Mouse (Mus musculus) kidney, adult 9 months (tissue): ENCODE results near the gene Fchsd2.

Experiments used
- DNase-seq: peaks from one replicate; pipeline ENCODE4 v3.0.0; 2022

Gene Fchsd2

GRCm38 (mm10) chr7:101321218-101321827 lies 228.7 kb downstream of the Fchsd2 start:
- peak; percentile 58 for DNase-seq

GRCm38 (mm10) chr7:101323141-101323594 lies 230.5 kb downstream of the Fchsd2 start:
- DNase-seq, result peak; percentile 79

- no peak for DNase-seq
These were observed 231.7 kb downstream of the Fchsd2 start for GRCm38 (mm10) chr7:101324142-101324962.

- peak; percentile 89 for DNase-seq
These were observed 233.3 kb downstream of the Fchsd2 start for GRCm38 (mm10) chr7:101326006-101326405.

- DNase-seq, result peak; percentile 57
These were observed 234.6 kb downstream of the Fchsd2 start for GRCm38 (mm10) chr7:101327263-101327662.

- DNase-seq, result no peak
These were observed 235.1 kb downstream of the Fchsd2 start for GRCm38 (mm10) chr7:101327786-101328185.

- DNase-seq, result no peak
These were observed 236.0 kb downstream of the Fchsd2 start for GRCm38 (mm10) chr7:101328621-101329158.

- no peak for DNase-seq
These were observed 236.9 kb downstream of the Fchsd2 start for GRCm38 (mm10) chr7:101329606-101330005.

- DNase-seq, result no peak
These were observed 237.6 kb downstream of the Fchsd2 start for GRCm38 (mm10) chr7:101330074-101330840.

- DNase-seq, result no peak
These were observed 238.1 kb downstream of the Fchsd2 start for GRCm38 (mm10) chr7:101330841-101331173.

- DNase-seq, result no peak
These were observed 239.6 kb downstream of the Fchsd2 start for GRCm38 (mm10) chr7:101332045-101332831.
